Mouse (Mus musculus) neural tube, embryonic 12.5 days (tissue): ENCODE measurements around the gene Olfr676. TPM values are rescaled to one million over a fixed set of nuclear protein-coding genes. Genes with fewer than 3 reads are reported as not detected.
"Not testable (repeated sequence)": the region's sequence is repeated elsewhere in the genome, so short reads cannot be mapped to it uniquely, and the experiment has no call there.

ENCODE experiments used
- ATAC-seq: fragments of 200-750 bp; cut with Nextera tagmentation; 2 replicates; pipeline ENCODE4 v1.8.0; 2017; ENCODE audit warnings: low read depth, mild to moderate bottlenecking, moderate TSS enrichment, moderate library complexity; ENCODE audit not compliant: low FRiP score
- H3K27ac ChIP-seq: fragments of 300-500 bp; sonication (generic); 2 replicates; pipeline ENCODE4 v1.5.1; 2016
- H3K27me3 ChIP-seq: fragments of 300-500 bp; sonication (generic); replicated peaks from 2 replicates; pipeline ENCODE4 v1.6.1; 2016; ENCODE audit warnings: mild to moderate bottlenecking
- H3K36me3 ChIP-seq: fragments of 300-500 bp; sonication (generic); 2 replicates; pipeline ENCODE4 v1.6.1; 2016; ENCODE audit warnings: mild to moderate bottlenecking
- H3K4me1 ChIP-seq: fragments of 300-500 bp; sonication (generic); 2 replicates; pipeline ENCODE4 v1.6.1; 2016
- H3K4me2 ChIP-seq: fragments of 300-500 bp; sonication (generic); replicated peaks from 2 replicates; pipeline ENCODE4 v1.6.1; 2016; ENCODE audit warnings: mild to moderate bottlenecking
- H3K4me3 ChIP-seq: fragments of 300-500 bp; sonication (generic); 2 replicates; pipeline ENCODE4 v1.5.1; 2016
- H3K9ac ChIP-seq: fragments of 300-500 bp; sonication (generic); 2 replicates; pipeline ENCODE4 v1.6.1; 2016; ENCODE audit warnings: mild to moderate bottlenecking
- H3K9me3 ChIP-seq: fragments of 300-500 bp; sonication (generic); 2 replicates; pipeline ENCODE4 v1.6.1; 2016; ENCODE audit warnings: mild to moderate bottlenecking
- WGBS: fragments of 180-500 bp; shearing (Covaris S2); methylation state at CpG from one replicate; pipeline ENCODE4 v1.1.7; 2016; 5-methylcytosine and 5-hydroxymethylcytosine counted together
- polyA plus RNA-seq: library from polyadenylated mRNA; unstranded; fragments of >200 nt; fragmentation: Nextera tagmentation; extraction: Ambion mirVana; gene quantifications from 2 replicates; pipeline ENCODE4 v1.2.1, GENCODE M21; 2016

The Olfr676 gene
- not detected in 2 replicates for polyA plus RNA-seq

- no peak for ATAC-seq
- H3K9ac ChIP-seq = no peak within 1 kb of the TSS
Measured at GRCm38 (mm10) chr7:105032398-105032797, at the start of gene Olfr676. Gene Olfr676, plus strand, starts transcription at chr7:105032698.

GRCm38 (mm10) chr7:105001929-105002328, 30.6 kb upstream of the Olfr676 start, which contains the start of gene Olfr672:
Gene Olfr672, minus strand, starts transcription at chr7:105002029.
- H3K27ac ChIP-seq = no peak within 1 kb of the TSS
- no peaks in the 10 kb centered on the region for H3K4me1 ChIP-seq
- H3K36me3 ChIP-seq = no peaks in the 10 kb centered on the region
- no peak for ATAC-seq
- H3K4me3 ChIP-seq = no peak within 1 kb of the TSS
- no peaks in the 10 kb centered on the region for H3K27me3 ChIP-seq
- H3K4me2 ChIP-seq = no peak within 1 kb of the TSS
- no peaks in the 10 kb centered on the region for H3K9me3 ChIP-seq
- H3K9ac ChIP-seq = no peak within 1 kb of the TSS

More at GRCm38 (mm10) chr7:105032398-105032797, at the start of gene Olfr676:
- no peak within 1 kb of the TSS for H3K4me2 ChIP-seq
- no peak within 1 kb of the TSS for H3K4me3 ChIP-seq
- no peaks in the 10 kb centered on the region for H3K4me1 ChIP-seq
- H3K9me3 ChIP-seq = no peaks in the 10 kb centered on the region
- no peak within 1 kb of the TSS for H3K27ac ChIP-seq
- no peaks in the 10 kb centered on the region for H3K27me3 ChIP-seq
- H3K36me3 ChIP-seq = no peaks in the 10 kb centered on the region

GRCm38 (mm10) chr7:105022530-105022929, 10.0 kb upstream of the Olfr676 start:
- Histone ChIP-seq H3K36me3 (no peaks in the 10 kb centered on the region), H3K4me1 (no peaks in the 10 kb centered on the region), H3K9me3 (no peaks in the 10 kb centered on the region), H3K27me3 (no peaks in the 10 kb centered on the region), H3K4me3 (no peak overlapping the region), H3K4me2 (no peak overlapping the region), H3K27ac (no peak overlapping the region), H3K9ac (no peak overlapping the region)
- WGBS = 85% methylated on average over 1 of the region's 1 CpGs
- no peak for ATAC-seq

- H3K4me2 ChIP-seq = no peak within 1 kb of the TSS
- no peak within 1 kb of the TSS for H3K27ac ChIP-seq
- H3K4me1 ChIP-seq = no peaks in the 10 kb centered on the region
- no peaks in the 10 kb centered on the region for H3K36me3 ChIP-seq
- WGBS = 80% methylated on average over 1 of the region's 1 CpGs
- no peaks in the 10 kb centered on the region for H3K9me3 ChIP-seq
- H3K4me3 ChIP-seq = no peak within 1 kb of the TSS
- H3K27me3 ChIP-seq = no peaks in the 10 kb centered on the region
- H3K9ac ChIP-seq = no peak within 1 kb of the TSS
- no peak for ATAC-seq
Measured at GRCm38 (mm10) chr7:105028360-105028759, 4.1 kb upstream of the Olfr676 start, which contains the start of gene Olfr675. Gene Olfr675, minus strand, starts transcription at chr7:105028460.

GRCm38 (mm10) chr7:105033836-105034235, 1.3 kb downstream of the Olfr676 start:
- H3K4me2 ChIP-seq, ATAC-seq, H3K9ac ChIP-seq, H3K27ac ChIP-seq, H3K4me1 ChIP-seq, H3K4me3 ChIP-seq, H3K27me3 ChIP-seq, H3K36me3 ChIP-seq, H3K9me3 ChIP-seq: not testable (repeated sequence)
- 46% methylated on average over 5 of the region's 5 CpGs for WGBS

- H3K27me3 ChIP-seq = no peaks in the 10 kb centered on the region
- no peak overlapping the region for H3K9ac ChIP-seq
- no peak overlapping the region for H3K27ac ChIP-seq
- no peaks in the 10 kb centered on the region for H3K9me3 ChIP-seq
- H3K4me2 ChIP-seq = no peak overlapping the region
- H3K4me3 ChIP-seq = no peak overlapping the region
- H3K4me1 ChIP-seq = no peaks in the 10 kb centered on the region
- no peak for ATAC-seq
- no peaks in the 10 kb centered on the region for H3K36me3 ChIP-seq
Measured at GRCm38 (mm10) chr7:105058951-105059350, 26.5 kb downstream of the Olfr676 start.

GRCm38 (mm10) chr7:105064175-105064574, 31.7 kb downstream of the Olfr676 start, which contains the start of gene Olfr678:
Gene Olfr678, plus strand, starts transcription at chr7:105064475.
- Histone ChIP-seq H3K4me2 (no peak within 1 kb of the TSS), H3K9me3 (no peaks in the 10 kb centered on the region), H3K27ac (no peak within 1 kb of the TSS), H3K4me1 (no peaks in the 10 kb centered on the region), H3K36me3 (no peaks in the 10 kb centered on the region), H3K4me3 (no peak within 1 kb of the TSS), H3K27me3 (no peaks in the 10 kb centered on the region), H3K9ac (no peak within 1 kb of the TSS)
- no peak for ATAC-seq
- WGBS = 83% methylated on average over 1 of the region's 1 CpGs

- 59% methylated on average over 1 of the region's 1 CpGs for WGBS
- H3K9ac ChIP-seq = no peak within 1 kb of the TSS
- H3K36me3 ChIP-seq = no peaks in the 10 kb centered on the region
- H3K9me3 ChIP-seq = no peaks in the 10 kb centered on the region
- no peak within 1 kb of the TSS for H3K4me2 ChIP-seq
- no peak within 1 kb of the TSS for H3K27ac ChIP-seq
- no peaks in the 10 kb centered on the region for H3K4me1 ChIP-seq
- H3K4me3 ChIP-seq = no peak within 1 kb of the TSS
- H3K27me3 ChIP-seq = no peaks in the 10 kb centered on the region
- no peak for ATAC-seq
Measured at GRCm38 (mm10) chr7:105080905-105081304, 48.4 kb downstream of the Olfr676 start, which contains the start of gene Olfr679. Gene Olfr679, plus strand, starts transcription at chr7:105081205.

Other genes with a start within 250 kb of the Olfr676 start
- not detected in 2 replicates for gene Usp17lb, start 190.1 kb upstream of the Olfr676 start, polyA plus RNA-seq
- not detected in 2 replicates for gene Usp17la, start 175.7 kb upstream of the Olfr676 start, polyA plus RNA-seq
- not detected in 2 replicates for gene Olfr665, start 154.7 kb upstream of the Olfr676 start, polyA plus RNA-seq
- gene Olfr666, start 136.7 kb upstream of the Olfr676 start, polyA plus RNA-seq = not detected in 2 replicates
- not detected in 2 replicates for gene Olfr667, start 111.2 kb upstream of the Olfr676 start, polyA plus RNA-seq
- gene Olfr668, start 104.6 kb upstream of the Olfr676 start, polyA plus RNA-seq = not detected in 2 replicates
- gene Olfr669, start 98.5 kb upstream of the Olfr676 start, polyA plus RNA-seq = not detected in 2 replicates
- not detected in 2 replicates for gene Olfr670, start 70.1 kb upstream of the Olfr676 start, polyA plus RNA-seq
- gene Olfr671, start 53.6 kb upstream of the Olfr676 start, polyA plus RNA-seq = not detected in 2 replicates
- not detected in 2 replicates for gene Olfr672, start 30.7 kb upstream of the Olfr676 start, polyA plus RNA-seq
- not detected in 2 replicates for gene Olfr675, start 4.2 kb upstream of the Olfr676 start, polyA plus RNA-seq
- not detected in 2 replicates for gene Olfr677, start 18.7 kb downstream of the Olfr676 start, polyA plus RNA-seq
- gene Olfr678, start 31.8 kb downstream of the Olfr676 start, polyA plus RNA-seq = not detected in 2 replicates
- not detected in 2 replicates for gene Olfr679, start 48.5 kb downstream of the Olfr676 start, polyA plus RNA-seq
- not detected in 2 replicates for gene Olfr680-ps1, start 60.1 kb downstream of the Olfr676 start, polyA plus RNA-seq
- gene Olfr681, start 84.1 kb downstream of the Olfr676 start, polyA plus RNA-seq = not detected in 2 replicates
- gene Olfr683, start 114.3 kb downstream of the Olfr676 start, polyA plus RNA-seq = not detected in 2 replicates
- gene Olfr684, start 131.0 kb downstream of the Olfr676 start, polyA plus RNA-seq = not detected in 2 replicates
- gene Olfr685, start 153.3 kb downstream of the Olfr676 start, polyA plus RNA-seq = not detected in 2 replicates
- gene Olfr686, start 174.8 kb downstream of the Olfr676 start, polyA plus RNA-seq = not detected in 2 replicates